Mouse (Mus musculus) thymus, adult 2 months (tissue): Measurements from ENCODE around the gene Ankrd54. TPM values are rescaled to one million over a fixed set of nuclear protein-coding genes. Genes with fewer than 3 reads are reported as not detected.
A peak's percentile ranks its signal among the peaks of the same experiment; 100 is the strongest.

Source experiments
- DNase-seq: peaks from one replicate; pipeline ENCODE4 v3.0.0; 2021
- H3K27ac ChIP-seq: fragments of 200-500 bp; 2 replicates; pipeline ENCODE4 v1.5.1; 2012; ENCODE audit warnings: low read length, control low read depth; ENCODE audit not compliant: control insufficient read depth, insufficient read depth
- H3K27me3 ChIP-seq: fragments of 200-500 bp; 2 replicates; pipeline ENCODE4 v1.6.1; 2012; ENCODE audit warnings: mild to moderate bottlenecking, low read length, moderate library complexity, mixed read lengths; ENCODE audit not compliant: control insufficient read depth, insufficient read depth
- H3K36me3 ChIP-seq: fragments of 200-500 bp; 2 replicates; pipeline ENCODE4 v1.6.1; 2012; ENCODE audit warnings: mild to moderate bottlenecking, low read length, moderate library complexity; ENCODE audit not compliant: control insufficient read depth, insufficient read depth
- H3K4me1 ChIP-seq: fragments of 200-500 bp; replicated peaks from 2 replicates; pipeline ENCODE4 v1.6.1; 2012; ENCODE audit warnings: low read length; ENCODE audit not compliant: control insufficient read depth, insufficient read depth
- H3K4me3 ChIP-seq: fragments of 200-500 bp; 2 replicates; pipeline ENCODE4 v1.5.1; 2012; ENCODE audit warnings: mild to moderate bottlenecking, low read length, control low read depth, moderate library complexity; ENCODE audit not compliant: control insufficient read depth, insufficient read depth
- CTCF ChIP-seq: fragments of 200-500 bp; IDR thresholded peaks from 2 replicates; pipeline ENCODE4 v1.5.1; 2012; ENCODE audit warnings: mild to moderate bottlenecking, control low read depth, low read length, moderate library complexity, borderline replicate concordance; ENCODE audit not compliant: control insufficient read depth, poor library complexity, insufficient read depth; ENCODE audit errors: extremely low read depth
- POLR2A ChIP-seq: fragments of 200-500 bp; IDR thresholded peaks from 2 replicates; pipeline ENCODE4 v1.6.1; 2012; ENCODE audit warnings: mild to moderate bottlenecking, low read length, control low read depth, moderate library complexity; ENCODE audit not compliant: control insufficient read depth, poor library complexity, insufficient read depth; ENCODE audit errors: extremely low read depth
- WGBS: fragments of 180-500 bp; shearing (Covaris S2); methylation state at CpG from one replicate; pipeline ENCODE4 v1.1.7; 2018; 5-methylcytosine and 5-hydroxymethylcytosine counted together
- polyA plus RNA-seq: library from polyadenylated mRNA; depleted of rRNA; stranded (reverse); fragments of >200 nt; gene quantifications from 2 replicates; pipeline ENCODE4 v1.2.3, GENCODE M21; 2012

The Ankrd54 gene
- polyA plus RNA-seq, 1 experiment = 171 TPM

GRCm38 (mm10) chr15:79098220-79098619, 35.5 kb upstream of the Ankrd54 start:
- H3K4me1 ChIP-seq = no peaks in the 10 kb centered on the region
- peak overlapping the region; percentile 28; the same call in 1 of the 2 replicates for H3K27ac ChIP-seq
- no peak for DNase-seq
- peaks cover 22% of the 10 kb centered on the region for H3K36me3 ChIP-seq
- H3K27me3 ChIP-seq = no peaks in the 10 kb centered on the region
- 96% methylated on average over 5 of the region's 5 CpGs for WGBS
- no peak overlapping the region for H3K4me3 ChIP-seq
- no peak for TF ChIP-seq POLR2A
- no peak for TF ChIP-seq CTCF

DNA sequence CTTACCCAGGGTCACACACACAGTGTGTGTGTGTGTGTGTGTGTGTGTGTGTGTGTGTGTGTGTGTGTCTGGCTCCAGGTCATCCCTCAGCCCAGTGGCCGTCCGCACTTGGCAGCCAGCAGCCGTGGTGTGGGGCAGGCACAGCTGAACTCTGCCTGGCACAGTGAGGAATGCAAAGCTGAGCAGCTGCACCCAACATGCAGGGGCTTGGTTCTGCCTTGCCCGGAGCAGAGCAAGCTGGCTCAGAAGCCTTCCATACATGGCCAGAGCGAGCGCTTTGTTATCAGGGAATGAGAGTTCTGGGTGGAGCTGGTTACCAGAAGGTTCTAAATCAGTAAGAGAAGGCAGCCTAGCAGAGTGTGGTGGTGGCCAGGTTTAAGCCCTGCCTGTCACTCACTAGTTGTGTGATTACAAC, 34.9 kb upstream of the Ankrd54 start:
- peaks cover 23% of the 10 kb centered on the region for H3K36me3 ChIP-seq
- H3K4me3 ChIP-seq = no peak overlapping the region
- DNase-seq = no peak
- no peaks in the 10 kb centered on the region for H3K4me1 ChIP-seq
- no peaks in the 10 kb centered on the region for H3K27me3 ChIP-seq
- H3K27ac ChIP-seq = no peak overlapping the region; the same call in 1 of the 2 replicates
- TF ChIP-seq POLR2A (no peak), CTCF (no peak)
- WGBS = 92% methylated on average over 6 of the region's 6 CpGs

DNA sequence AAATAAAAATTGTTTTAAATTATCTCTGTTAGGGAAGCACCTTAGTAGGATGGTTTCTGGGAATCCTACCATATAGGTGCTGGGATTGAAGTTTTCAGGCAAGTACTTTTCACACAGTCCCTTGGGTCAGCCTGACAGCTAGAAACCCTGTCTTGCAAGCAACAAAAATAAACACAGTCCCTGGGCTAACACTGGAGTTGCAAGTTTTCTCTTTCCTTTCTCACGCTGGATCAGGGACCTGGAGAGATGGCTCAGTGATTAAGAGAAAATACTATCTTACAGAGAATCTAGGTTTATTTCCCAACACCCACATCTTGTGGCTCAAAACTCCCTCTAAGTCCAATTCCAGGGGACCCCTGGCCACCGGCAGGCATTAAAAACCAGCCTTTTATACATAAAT, 34.4 kb upstream of the Ankrd54 start:
- no peak overlapping the region for H3K27ac ChIP-seq
- no peak for DNase-seq

GRCm38 (mm10) chr15:79096556-79096955, 33.9 kb upstream of the Ankrd54 start:
- Histone ChIP-seq H3K4me3 (no peak overlapping the region), H3K27ac (no peak overlapping the region), H3K36me3 (peaks cover 33% of the 10 kb centered on the region), H3K4me1 (no peaks in the 10 kb centered on the region), H3K27me3 (no peaks in the 10 kb centered on the region)
- 92% methylated on average over 3 of the region's 3 CpGs for WGBS
- TF ChIP-seq CTCF (no peak), POLR2A (no peak)
- DNase-seq = no peak

More for the DNA sequence above, 34.4 kb upstream of the Ankrd54 start:
- 69% methylated on average over 2 of the region's 2 CpGs for WGBS
- H3K27me3 ChIP-seq = no peaks in the 10 kb centered on the region
- H3K36me3 ChIP-seq = peaks cover 27% of the 10 kb centered on the region
- no peaks in the 10 kb centered on the region for H3K4me1 ChIP-seq
- TF ChIP-seq CTCF (no peak), POLR2A (no peak)
- no peak overlapping the region for H3K4me3 ChIP-seq

GRCm38 (mm10) chr15:79095483-79095882, 32.8 kb upstream of the Ankrd54 start:
- no peak for DNase-seq
- Histone ChIP-seq H3K4me1 (no peaks in the 10 kb centered on the region), H3K27ac (no peak overlapping the region), H3K27me3 (no peaks in the 10 kb centered on the region), H3K36me3 (peaks cover 39% of the 10 kb centered on the region), H3K4me3 (no peak overlapping the region)
- 86% methylated on average over 5 of the region's 5 CpGs for WGBS
- TF ChIP-seq POLR2A (no peak), CTCF (no peak)

DNA sequence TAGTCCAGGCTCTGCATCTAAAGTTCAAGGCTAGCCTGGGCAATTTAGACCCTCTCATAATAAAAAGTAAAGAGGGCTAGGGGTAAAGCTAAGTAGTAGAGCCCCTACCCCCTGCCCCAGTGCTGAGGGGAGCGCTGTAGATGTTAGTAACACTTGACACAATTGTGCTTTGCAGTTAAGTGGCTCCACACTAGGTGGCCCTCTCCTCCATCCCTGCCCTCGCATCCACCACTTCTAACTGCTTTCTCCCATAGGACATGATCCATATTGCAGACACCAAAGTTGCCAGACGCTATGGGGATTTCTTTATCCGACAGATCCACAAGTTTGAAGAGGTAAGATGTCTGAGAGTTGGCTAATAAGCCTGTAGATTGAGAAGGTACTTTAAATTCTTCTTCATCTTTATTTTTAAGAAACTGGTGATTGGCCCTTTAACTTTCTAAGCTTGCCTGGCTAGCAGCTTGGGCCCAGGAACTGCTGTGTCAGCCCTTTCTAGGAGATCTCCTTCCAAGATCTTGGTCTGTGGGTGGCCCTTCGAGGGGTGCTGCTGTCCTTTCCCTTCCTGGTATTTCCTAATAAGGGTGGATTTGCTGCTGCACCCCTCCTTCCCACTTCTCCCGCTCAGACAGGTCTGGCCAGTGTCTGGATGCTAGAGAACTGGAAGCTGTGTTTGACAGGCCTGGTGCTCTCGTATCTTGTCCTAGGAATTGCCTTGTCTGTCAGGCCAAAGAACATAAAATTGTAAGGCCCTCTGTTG, 30.6 kb upstream of the Ankrd54 start:
- H3K27me3 ChIP-seq = no peaks in the 10 kb centered on the region
- no peak overlapping the region for H3K27ac ChIP-seq

GRCm38 (mm10) chr15:79092284-79092683, 29.6 kb upstream of the Ankrd54 start:
- Histone ChIP-seq H3K4me3 (no peak overlapping the region), H3K4me1 (no peaks in the 10 kb centered on the region), H3K36me3 (peaks cover 55% of the 10 kb centered on the region), H3K27me3 (no peaks in the 10 kb centered on the region), H3K27ac (no peak overlapping the region)
- DNase-seq = no peak
- TF ChIP-seq POLR2A = no peak
- TF ChIP-seq CTCF = no peak
- 96% methylated on average over 6 of the region's 6 CpGs for WGBS

More for the DNA sequence above, 30.6 kb upstream of the Ankrd54 start:
- no peak for DNase-seq
- Histone ChIP-seq H3K36me3 (peaks cover 50% of the 10 kb centered on the region), H3K4me3 (no peak overlapping the region), H3K4me1 (no peaks in the 10 kb centered on the region)
- WGBS = 92% methylated on average over 7 of the region's 7 CpGs
- TF ChIP-seq CTCF (no peak), POLR2A (no peak)
